Mouse (Mus musculus) stomach, postnatal 0 days (tissue): ENCODE measurements around the gene Tpd52l1. TPM values are rescaled to one million over a fixed set of nuclear protein-coding genes. Genes with fewer than 3 reads are reported as not detected.

Source experiments
- ATAC-seq: fragments of 200-750 bp; cut with Nextera tagmentation; 2 replicates; pipeline ENCODE4 v1.8.0; 2017; ENCODE audit not compliant: low FRiP score, low TSS enrichment
- DNase-seq: peaks from one replicate; pipeline ENCODE4 v3.0.0-alpha.2; 2016; ENCODE audit warnings: low spot score
- H3K27ac ChIP-seq: fragments of 300-500 bp; sonication (generic); replicated peaks from 2 replicates; pipeline ENCODE4 v1.5.1; 2014; ENCODE audit warnings: mild to moderate bottlenecking, control low read depth
- H3K27me3 ChIP-seq: fragments of 300-500 bp; sonication (generic); 2 replicates; pipeline ENCODE4 v1.6.1; 2014; ENCODE audit warnings: low read length; ENCODE audit not compliant: control insufficient read depth, insufficient read depth
- H3K36me3 ChIP-seq: fragments of 300-500 bp; sonication (generic); 2 replicates; pipeline ENCODE4 v1.6.1; 2014; ENCODE audit warnings: low read length, mixed read lengths; ENCODE audit not compliant: control insufficient read depth, insufficient read depth
- H3K4me1 ChIP-seq: fragments of 300-500 bp; sonication (generic); replicated peaks from 2 replicates; pipeline ENCODE4 v1.6.1; 2014; ENCODE audit warnings: antibody characterized with exemption; ENCODE audit not compliant: control insufficient read depth, insufficient read depth
- H3K4me2 ChIP-seq: fragments of 300-500 bp; sonication (generic); replicated peaks from 2 replicates; pipeline ENCODE4 v1.6.1; 2014; ENCODE audit warnings: low read depth, mild to moderate bottlenecking, control low read depth, moderate library complexity
- H3K4me3 ChIP-seq: fragments of 300-500 bp; sonication (generic); 2 replicates; pipeline ENCODE4 v1.5.1; 2014; ENCODE audit warnings: low read depth, low read length, control low read depth
- H3K9ac ChIP-seq: fragments of 300-500 bp; sonication (generic); 2 replicates; pipeline ENCODE4 v1.6.1; 2014; ENCODE audit warnings: mild to moderate bottlenecking, low read length, control low read depth, mixed read lengths
- H3K9me3 ChIP-seq: fragments of 300-500 bp; sonication (generic); 2 replicates; pipeline ENCODE4 v1.6.1; 2016; ENCODE audit warnings: low read length; ENCODE audit not compliant: control insufficient read depth
- CTCF ChIP-seq: IDR thresholded peaks from 2 replicates; pipeline ENCODE4 v1.5.1; 2016; ENCODE audit warnings: antibody characterized with exemption, low read depth, mild to moderate bottlenecking, moderate library complexity
- EP300 ChIP-seq: optimal IDR thresholded peaks from 2 replicates; pipeline ENCODE3; 2016; ENCODE audit warnings: antibody characterized with exemption
- WGBS: fragments of 180-500 bp; shearing (Covaris S2); extraction: QIAGEN DNeasy Blood & Tissue Kit; methylation state at CpG from one replicate; pipeline ENCODE4 v1.1.7; 2014; 5-methylcytosine and 5-hydroxymethylcytosine counted together
- polyA plus RNA-seq: library from polyadenylated mRNA; unstranded; fragments of >200 nt; fragmentation: Nextera tagmentation; extraction: Ambion mirVana; gene quantifications from 2 replicates; pipeline ENCODE4 v1.2.1, GENCODE M21; 2015

The Tpd52l1 gene
- polyA plus RNA-seq, 1 experiment from 2014 or later, result 24.3 TPM

DNA sequence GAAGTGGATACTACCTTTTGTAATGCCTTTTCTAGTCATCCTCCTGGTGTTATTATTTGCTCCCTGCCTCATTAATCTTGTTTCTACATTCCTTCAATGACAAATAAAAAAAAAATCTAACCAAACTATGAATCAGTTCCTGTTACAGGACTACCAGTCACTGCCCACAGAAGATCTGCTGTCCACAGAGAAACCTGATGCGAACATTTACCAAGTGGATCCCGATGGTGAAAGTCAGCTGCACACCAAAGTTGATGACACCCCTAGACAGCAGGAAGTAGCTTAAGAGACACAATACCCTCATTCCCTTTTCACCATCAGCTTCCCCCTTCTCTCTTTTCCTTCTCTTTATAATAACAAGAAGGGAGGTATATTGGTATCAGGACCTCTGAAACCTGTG lies 17.3 kb upstream of the Tpd52l1 start:
- H3K4me3 ChIP-seq, result no peak overlapping the region
- H3K4me2 ChIP-seq, result no peak overlapping the region
- no peak for ATAC-seq
- no peak for DNase-seq
- no peak overlapping the region for H3K9ac ChIP-seq
- no peaks in the 10 kb centered on the region for H3K9me3 ChIP-seq
- no peaks in the 10 kb centered on the region for H3K27me3 ChIP-seq
- H3K36me3 ChIP-seq, result no peaks in the 10 kb centered on the region
- no peaks in the 10 kb centered on the region for H3K4me1 ChIP-seq
- TF ChIP-seq CTCF, result no peak
- TF ChIP-seq EP300, result no peak
- 98% methylated on average over 2 of the region's 2 CpGs for WGBS
- H3K27ac ChIP-seq, result no peak overlapping the region

- H3K9me3 ChIP-seq, result no peaks in the 10 kb centered on the region
Observed at GRCm38 (mm10) chr10:31456806-31457205, 11.0 kb upstream of the Tpd52l1 start.

DNA sequence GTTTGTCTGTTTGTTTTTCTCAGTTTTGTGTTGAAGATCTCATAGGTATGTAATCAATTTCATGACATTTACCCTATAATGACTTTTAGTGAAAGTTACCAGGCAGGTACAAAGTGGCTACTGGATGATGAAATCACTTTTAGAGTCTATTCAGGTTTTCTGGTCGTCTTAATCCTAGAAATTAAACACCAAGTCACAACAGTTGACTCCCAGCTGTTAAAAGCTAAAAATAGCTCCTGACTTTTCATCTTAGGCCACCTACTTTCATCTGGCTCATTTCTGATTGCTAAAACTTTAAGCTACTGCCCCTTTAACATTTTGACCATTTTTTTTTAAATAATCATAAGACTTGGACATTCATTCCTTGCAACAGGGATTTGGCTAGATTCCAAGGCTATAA lies 1.3 kb upstream of the Tpd52l1 start:
- Histone ChIP-seq H3K4me1 (no peaks in the 10 kb centered on the region), H3K4me2 (no peak overlapping the region), H3K9me3 (no peaks in the 10 kb centered on the region), H3K36me3 (no peaks in the 10 kb centered on the region), H3K27me3 (no peaks in the 10 kb centered on the region), H3K9ac (no peak overlapping the region), H3K4me3 (no peak overlapping the region), H3K27ac (no peak overlapping the region)
- DNase-seq, result no peak
- 25% methylated on average over 1 of the region's 1 CpGs for WGBS
- TF ChIP-seq EP300, result no peak
- TF ChIP-seq CTCF, result no peak
- no peak for ATAC-seq

More at GRCm38 (mm10) chr10:31456806-31457205, 11.0 kb upstream of the Tpd52l1 start:
- Histone ChIP-seq H3K9ac (no peak overlapping the region), H3K27me3 (no peaks in the 10 kb centered on the region), H3K4me1 (no peaks in the 10 kb centered on the region), H3K36me3 (no peaks in the 10 kb centered on the region), H3K4me2 (no peak overlapping the region), H3K27ac (no peak overlapping the region), H3K4me3 (no peak overlapping the region)
- 38% methylated on average over 1 of the region's 1 CpGs for WGBS
- DNase-seq (no peak), ATAC-seq (no peak)
- TF ChIP-seq CTCF (no peak), EP300 (no peak)

- WGBS, result 69% methylated on average over 7 of the region's 7 CpGs
- H3K9ac ChIP-seq, result no peak overlapping the region
- ATAC-seq (no peak), DNase-seq (no peak)
- H3K9me3 ChIP-seq, result no peaks in the 10 kb centered on the region
- H3K27ac ChIP-seq, result no peak overlapping the region
- no peaks in the 10 kb centered on the region for H3K36me3 ChIP-seq
- H3K4me3 ChIP-seq, result no peak overlapping the region
- no peaks in the 10 kb centered on the region for H3K27me3 ChIP-seq
- H3K4me1 ChIP-seq, result no peaks in the 10 kb centered on the region
- no peak overlapping the region for H3K4me2 ChIP-seq
- no peak for TF ChIP-seq EP300
- TF ChIP-seq CTCF, result no peak
Observed at GRCm38 (mm10) chr10:31444206-31444605, 1.6 kb downstream of the Tpd52l1 start.

DNA sequence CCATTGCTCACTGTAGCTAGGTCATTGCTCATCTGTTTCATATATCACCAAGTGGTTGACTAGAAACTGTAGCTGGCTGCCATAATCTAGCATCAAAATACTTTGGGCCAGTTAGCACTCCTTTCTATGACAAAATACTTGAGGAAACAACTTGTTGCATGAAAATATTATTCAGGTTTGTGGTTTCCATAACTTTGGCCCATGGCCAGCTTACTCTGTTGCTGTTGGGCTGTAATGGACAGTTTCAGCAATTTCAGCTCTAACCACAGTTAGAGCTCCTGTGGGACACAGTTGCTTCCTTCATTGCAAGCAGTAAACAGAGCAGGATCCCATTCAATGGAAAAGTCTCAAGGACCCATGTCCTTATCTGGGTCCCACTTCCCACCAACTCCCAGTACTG lies 4.3 kb downstream of the Tpd52l1 start:
- no peak for ATAC-seq

DNA sequence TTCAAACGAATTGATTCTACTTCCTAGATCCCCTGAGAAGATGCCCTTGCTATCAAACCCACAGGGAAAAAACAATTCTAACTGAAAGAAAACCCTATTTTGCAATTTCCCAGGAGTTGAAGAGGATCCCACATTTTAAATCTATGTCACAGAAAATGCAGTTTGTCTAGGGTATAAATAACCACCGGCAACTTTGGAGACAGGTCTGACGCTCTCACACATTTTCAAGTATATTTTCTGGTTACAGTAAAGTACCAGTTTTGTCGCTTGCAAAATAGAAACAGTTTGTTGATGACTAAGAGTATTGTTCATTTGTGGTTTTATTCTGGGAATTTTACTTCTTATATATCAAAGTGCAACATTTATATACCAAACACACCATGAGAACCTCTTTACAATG lies 9.7 kb downstream of the Tpd52l1 start:
- Histone ChIP-seq H3K36me3 (no peaks in the 10 kb centered on the region), H3K4me3 (no peak overlapping the region), H3K27ac (no peak overlapping the region), H3K9me3 (no peaks in the 10 kb centered on the region), H3K27me3 (no peaks in the 10 kb centered on the region), H3K9ac (no peak overlapping the region), H3K4me1 (no peaks in the 10 kb centered on the region), H3K4me2 (no peak overlapping the region)
- 78% methylated on average over 4 of the region's 4 CpGs for WGBS
- no peak for DNase-seq
- ATAC-seq, result no peak
- no peak for TF ChIP-seq EP300
- TF ChIP-seq CTCF, result no peak

More for the DNA sequence above, 4.3 kb downstream of the Tpd52l1 start:
- no peaks in the 10 kb centered on the region for H3K4me1 ChIP-seq
- no peak overlapping the region for H3K9ac ChIP-seq
- no peak overlapping the region for H3K27ac ChIP-seq
- no peak overlapping the region for H3K4me3 ChIP-seq
- no peak for DNase-seq
- H3K36me3 ChIP-seq, result no peaks in the 10 kb centered on the region
- H3K4me2 ChIP-seq, result no peak overlapping the region
- TF ChIP-seq EP300, result no peak
- TF ChIP-seq CTCF, result no peak
- no peaks in the 10 kb centered on the region for H3K9me3 ChIP-seq
- H3K27me3 ChIP-seq, result no peaks in the 10 kb centered on the region
